Mouse (Mus musculus) cerebellum, postnatal 10 days (tissue): ENCODE measurements at regions not wholly inside any gene's neighbourhood (a gene's known extent, or its start where the extent isn't known, plus 50 kb on each side); places are given as distances from the start of the nearest gene placed in this dataset.

Source experiments
- DNase-seq, 2 experiments: peaks; one replicate each; pipeline ENCODE4 v3.0.0; 2021; ENCODE audit warnings: mixed read lengths in 2 of 2

DNA sequence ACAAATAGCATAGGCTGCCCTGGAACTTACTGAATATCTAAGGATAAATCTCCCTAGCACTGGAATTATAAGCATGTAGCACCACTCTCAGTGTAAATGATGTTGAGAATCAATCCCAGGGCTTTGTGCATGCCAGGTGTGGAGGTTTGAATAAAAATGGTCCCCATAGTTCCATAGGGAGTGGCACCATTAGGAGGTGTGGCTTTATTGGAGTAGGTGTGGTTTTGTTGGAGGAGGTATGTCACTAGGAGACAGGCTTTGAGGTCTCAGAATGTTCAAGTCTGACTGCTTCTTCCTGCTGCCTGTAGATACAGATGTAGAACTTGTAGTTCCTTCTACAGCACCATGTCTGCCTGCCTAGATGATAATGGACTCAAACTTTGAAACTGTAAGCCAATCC, 217.8 kb downstream of the Rsl24d1 start:
- no peak for DNase-seq

GRCm38 (mm10) chr9:73336039-73336438, 222.8 kb downstream of the Rsl24d1 start:
- DNase-seq: no peak

DNA sequence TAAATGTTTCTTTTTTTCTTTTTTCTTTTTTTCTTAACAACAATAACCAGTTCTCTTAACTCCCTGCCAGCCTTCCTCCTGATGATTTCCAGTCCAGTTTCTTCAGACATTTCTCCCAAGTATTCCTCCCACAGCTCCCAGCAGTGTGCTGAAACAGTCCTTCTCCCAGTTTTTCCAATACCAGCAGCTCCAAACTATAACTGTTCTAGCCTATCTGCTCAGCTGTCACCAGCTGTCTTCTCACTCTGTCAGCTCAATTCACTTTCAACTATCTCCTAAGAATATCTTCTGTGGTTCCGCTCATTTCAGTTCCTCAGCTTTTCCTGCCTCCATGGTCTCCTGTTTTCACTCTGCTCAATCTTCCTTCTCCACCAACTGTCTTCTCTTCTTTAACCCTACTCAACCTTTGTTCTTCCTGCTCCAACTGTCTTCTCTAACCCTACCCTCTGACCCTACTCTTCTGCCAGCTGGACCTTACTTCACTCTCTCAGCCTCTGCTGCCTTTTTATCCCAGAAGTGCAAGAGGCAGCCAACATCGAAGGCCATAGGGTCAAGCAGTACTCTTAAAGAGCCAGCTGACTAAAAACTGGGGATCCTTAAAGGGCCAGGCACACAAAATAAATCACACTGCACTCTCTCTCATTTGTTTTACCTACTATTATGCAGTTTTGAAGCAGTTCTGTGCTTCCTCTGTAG, 224.0 kb downstream of the Rsl24d1 start:
- no peak for DNase-seq

- DNase-seq: no peak
Observed at GRCm38 (mm10) chr9:73355876-73356275, 242.7 kb downstream of the Rsl24d1 start.

- no peak for DNase-seq
Observed at GRCm38 (mm10) chr9:73358968-73359367, 245.7 kb downstream of the Rsl24d1 start.

DNA sequence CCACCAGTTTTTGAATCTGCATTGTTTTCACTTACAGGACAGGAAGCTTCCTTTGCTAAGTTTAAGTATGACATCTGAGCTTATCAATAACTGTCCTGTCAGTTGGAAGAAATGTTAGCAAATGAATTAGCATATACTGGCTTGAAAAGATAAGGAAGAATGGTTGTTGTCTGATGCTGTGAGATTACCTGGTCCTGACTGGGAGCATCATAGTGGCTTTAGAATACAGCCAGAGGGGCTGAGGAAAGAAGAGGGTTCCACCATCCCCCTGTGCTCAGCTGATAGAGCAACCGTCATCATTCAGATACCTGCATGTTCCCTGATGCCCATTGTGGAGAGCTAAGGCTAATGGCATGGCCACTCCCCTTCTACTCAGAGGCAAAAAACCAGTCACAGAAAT, 267.5 kb downstream of the Rsl24d1 start:
- no peak for DNase-seq

GRCm38 (mm10) chr9:73392036-73392435, 278.8 kb downstream of the Rsl24d1 start:
- peak; percentile 18 to 26 for DNase-seq

- DNase-seq: no peak
Observed at GRCm38 (mm10) chr9:73413367-73413930, 300.2 kb downstream of the Rsl24d1 start.

DNA sequence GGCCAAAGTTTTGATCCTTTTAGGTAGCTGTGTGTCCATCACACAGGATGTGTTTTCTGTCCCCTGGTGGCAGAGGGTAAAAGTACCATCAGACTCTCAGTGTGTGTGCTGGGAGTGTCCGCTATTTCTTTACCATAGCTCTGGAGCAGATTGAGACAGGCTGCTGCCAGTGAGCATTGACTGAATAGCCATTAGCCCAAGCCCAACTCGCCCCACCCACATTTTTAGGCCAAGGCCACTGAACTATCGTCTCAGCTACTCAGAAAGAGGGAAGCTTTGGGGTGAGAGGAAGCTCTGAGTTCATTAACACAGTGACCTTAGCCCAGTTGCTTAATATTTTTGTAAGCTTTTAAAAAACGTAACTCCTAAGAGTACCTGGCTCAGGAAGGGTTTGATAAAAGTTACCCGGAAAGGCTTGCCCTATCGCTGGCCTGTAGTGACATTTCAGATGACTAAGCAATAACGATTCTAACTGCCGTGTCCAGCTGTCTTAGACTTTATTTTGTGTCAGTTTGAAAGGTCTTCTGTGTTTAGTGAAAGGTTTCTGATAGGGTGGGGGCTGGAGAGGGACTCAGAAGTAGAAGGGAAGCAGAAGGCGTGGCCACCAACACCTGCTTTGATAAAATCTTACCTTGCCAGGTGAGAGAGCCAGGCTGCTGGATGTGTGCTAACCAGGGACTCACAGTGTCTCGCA, 303.0 kb downstream of the Rsl24d1 start:
- no peak for DNase-seq
